Mouse (Mus musculus): ENCODE results near the gene Edn2.
A peak's percentile ranks its signal among the peaks of the same experiment; 100 is the strongest.

GRCm38 (mm10) chr4:120149142-120149524 is 11.9 kb upstream of the Edn2 start:
- TF ChIP-seq POLR2A (IDR thresholded peaks at IDR 0.05; ENCODE audit: control insufficient read depth, low read depth, low read length) (no peak), CTCF (IDR thresholded peaks at IDR 0.05; ENCODE audit: control insufficient read depth, insufficient read depth, insufficient replicate concordance, low read depth, low read length) (peak; percentile 88)

All from testis, adult 2 months (tissue).